Mouse (Mus musculus): ENCODE measurements around the gene Slc44a1. TPM values are rescaled to one million over a fixed set of nuclear protein-coding genes. Genes with fewer than 3 reads are reported as not detected.

Gene Slc44a1
- polyA plus RNA-seq, 1 experiment from 2014 or later = 15.9 TPM

- no peaks in the 10 kb centered on the region for H3K9me3 ChIP-seq (replicated peaks)
- ATAC-seq (replicated peaks; ENCODE audit: insufficient number of reproducible peaks, insufficient read depth, low FRiP score, low read depth) = no peak
- no peak overlapping the region for H3K4me2 ChIP-seq
- 0 out of 2 replicates have a peak, but pooled peaks cover 10% of the 10 kb centered on the region for H3K4me1 ChIP-seq (replicated peaks)
- no peaks in the 10 kb centered on the region for H3K27me3 ChIP-seq
- no peak overlapping the region for H3K9ac ChIP-seq
- no peaks in the 10 kb centered on the region for H3K36me3 ChIP-seq
- no peak overlapping the region for H3K4me3 ChIP-seq
- WGBS = 75% methylated on average over 20 of the region's 20 CpGs
- H3K27ac ChIP-seq = no peak overlapping the region
Measured at GRCm38 (mm10) chr4:53475230-53475952, 35.2 kb downstream of the Slc44a1 start.

GRCm38 (mm10) chr4:53478644-53479043, 38.4 kb downstream of the Slc44a1 start:
- Histone ChIP-seq H3K4me1 (replicated peaks) (0 out of 2 replicates have a peak, but pooled peaks cover 10% of the 10 kb centered on the region), H3K27me3 (no peaks in the 10 kb centered on the region), H3K27ac (no peak overlapping the region), H3K9ac (no peak overlapping the region), H3K4me3 (no peak overlapping the region), H3K36me3 (0 out of 2 replicates have a peak, but pooled peaks cover 6% of the 10 kb centered on the region), H3K9me3 (replicated peaks) (no peaks in the 10 kb centered on the region), H3K4me2 (no peak overlapping the region)
- 78% methylated on average over 4 of the region's 4 CpGs for WGBS
- ATAC-seq (replicated peaks; ENCODE audit: insufficient number of reproducible peaks, insufficient read depth, low FRiP score, low read depth) = no peak

GRCm38 (mm10) chr4:53487216-53488188, 47.3 kb downstream of the Slc44a1 start:
- Histone ChIP-seq H3K4me2 (no peak overlapping the region), H3K27me3 (no peaks in the 10 kb centered on the region), H3K4me3 (no peak overlapping the region), H3K36me3 (0 out of 2 replicates have a peak, but pooled peaks cover 6% of the 10 kb centered on the region), H3K9me3 (replicated peaks) (no peaks in the 10 kb centered on the region), H3K4me1 (replicated peaks) (peaks cover 9% of the 10 kb centered on the region), H3K27ac (no peak overlapping the region), H3K9ac (no peak overlapping the region)
- no peak for ATAC-seq (replicated peaks; ENCODE audit: insufficient number of reproducible peaks, insufficient read depth, low FRiP score, low read depth)
- WGBS = 66% methylated on average over 12 of the region's 12 CpGs

- Histone ChIP-seq H3K27me3 (no peaks in the 10 kb centered on the region), H3K36me3 (no peaks in the 10 kb centered on the region), H3K4me2 (no peak overlapping the region), H3K4me3 (no peak overlapping the region), H3K27ac (no peak overlapping the region), H3K9ac (no peak overlapping the region), H3K9me3 (replicated peaks) (no peaks in the 10 kb centered on the region), H3K4me1 (replicated peaks) (peaks cover 9% of the 10 kb centered on the region)
- ATAC-seq (replicated peaks; ENCODE audit: insufficient number of reproducible peaks, insufficient read depth, low FRiP score, low read depth) = no peak
- whole genome bisulfite sequencing = 36% methylated on average over 5 of the region's 5 CpGs
Measured at GRCm38 (mm10) chr4:53488803-53489202, 48.6 kb downstream of the Slc44a1 start.

GRCm38 (mm10) chr4:53490371-53490770, 50.2 kb downstream of the Slc44a1 start:
- Histone ChIP-seq H3K4me2 (no peak overlapping the region), H3K9ac (no peak overlapping the region), H3K9me3 (replicated peaks) (no peaks in the 10 kb centered on the region), H3K4me3 (no peak overlapping the region), H3K36me3 (no peaks in the 10 kb centered on the region), H3K27me3 (no peaks in the 10 kb centered on the region), H3K4me1 (replicated peaks) (peaks cover 9% of the 10 kb centered on the region), H3K27ac (no peak overlapping the region)
- WGBS = 82% methylated on average over 7 of the region's 7 CpGs
- no peak for ATAC-seq (replicated peaks; ENCODE audit: insufficient number of reproducible peaks, insufficient read depth, low FRiP score, low read depth)

- Histone ChIP-seq H3K9me3 (replicated peaks) (no peaks in the 10 kb centered on the region), H3K4me1 (replicated peaks) (peaks cover 14% of the 10 kb centered on the region), H3K27ac (no peak overlapping the region), H3K4me2 (no peak overlapping the region), H3K27me3 (no peaks in the 10 kb centered on the region), H3K4me3 (no peak overlapping the region), H3K36me3 (no peaks in the 10 kb centered on the region), H3K9ac (no peak overlapping the region)
- 67% methylated on average over 4 of the region's 4 CpGs for WGBS
- ATAC-seq (replicated peaks; ENCODE audit: insufficient number of reproducible peaks, insufficient read depth, low FRiP score, low read depth) = no peak
Measured at GRCm38 (mm10) chr4:53491269-53491668, 51.1 kb downstream of the Slc44a1 start.

- Histone ChIP-seq H3K27ac (no peak overlapping the region), H3K9ac (no peak overlapping the region), H3K4me3 (no peak overlapping the region), H3K27me3 (no peaks in the 10 kb centered on the region), H3K9me3 (replicated peaks) (no peaks in the 10 kb centered on the region), H3K4me2 (no peak overlapping the region), H3K36me3 (no peaks in the 10 kb centered on the region), H3K4me1 (replicated peaks) (peaks cover 5% of the 10 kb centered on the region)
- WGBS = 33% methylated on average over 2 of the region's 2 CpGs
- ATAC-seq (replicated peaks; ENCODE audit: insufficient number of reproducible peaks, insufficient read depth, low FRiP score, low read depth) = no peak
Measured at GRCm38 (mm10) chr4:53495646-53496045, 55.4 kb downstream of the Slc44a1 start.

- ATAC-seq (replicated peaks; ENCODE audit: insufficient number of reproducible peaks, insufficient read depth, low FRiP score, low read depth) = no peak
- Histone ChIP-seq H3K27ac (no peak overlapping the region), H3K4me3 (no peak overlapping the region), H3K9ac (no peak overlapping the region), H3K4me2 (no peak overlapping the region), H3K27me3 (no peaks in the 10 kb centered on the region), H3K36me3 (no peaks in the 10 kb centered on the region), H3K9me3 (replicated peaks) (no peaks in the 10 kb centered on the region), H3K4me1 (replicated peaks) (no peaks in the 10 kb centered on the region)
- WGBS = 91% methylated on average over 2 of the region's 2 CpGs
Measured at GRCm38 (mm10) chr4:53502764-53503163, 62.6 kb downstream of the Slc44a1 start.

- 36% methylated on average over 15 of the region's 15 CpGs for WGBS
- no peak; the same call in 1 of the 2 replicates for ATAC-seq (replicated peaks; ENCODE audit: insufficient number of reproducible peaks, insufficient read depth, low FRiP score, low read depth)
- Histone ChIP-seq H3K27ac (0 out of 2 replicates have a peak overlapping the region, but pooled peaks have one; percentile 27), H3K27me3 (no peaks in the 10 kb centered on the region), H3K4me1 (replicated peaks) (peaks cover 44% of the 10 kb centered on the region), H3K36me3 (no peaks in the 10 kb centered on the region), H3K4me2 (no peak overlapping the region), H3K4me3 (no peak overlapping the region), H3K9ac (no peak overlapping the region), H3K9me3 (replicated peaks) (no peaks in the 10 kb centered on the region)
Measured at GRCm38 (mm10) chr4:53512131-53512916, 72.1 kb downstream of the Slc44a1 start.

GRCm38 (mm10) chr4:53513276-53514081, 73.3 kb downstream of the Slc44a1 start:
- Histone ChIP-seq H3K36me3 (no peaks in the 10 kb centered on the region), H3K9me3 (replicated peaks) (no peaks in the 10 kb centered on the region), H3K27ac (peak overlapping the region; percentile 64), H3K9ac (no peak overlapping the region), H3K4me3 (no peak overlapping the region), H3K4me1 (replicated peaks) (peaks cover 44% of the 10 kb centered on the region), H3K4me2 (peak overlapping the region; percentile 23; the same call in 1 of the 2 replicates), H3K27me3 (no peaks in the 10 kb centered on the region)
- no peak for ATAC-seq (replicated peaks; ENCODE audit: insufficient number of reproducible peaks, insufficient read depth, low FRiP score, low read depth)
- WGBS = 39% methylated on average over 11 of the region's 11 CpGs

All from heart, embryonic 15.5 days (tissue).